Mouse (Mus musculus) small intestine, adult 2 months (tissue): ENCODE data around the gene Olfr461. TPM values are rescaled to one million over a fixed set of nuclear protein-coding genes. Genes with fewer than 3 reads are reported as not detected.
"Not testable (repeated sequence)": the region's sequence is repeated elsewhere in the genome, so short reads cannot be mapped to it uniquely, and the experiment has no call there.

Experiments
- H3K27ac ChIP-seq: fragments of 200-500 bp; 2 replicates; pipeline ENCODE4 v1.5.1; 2012; ENCODE audit warnings: low read depth, low read length, control low read depth, inconsistent platforms; ENCODE audit not compliant: insufficient read depth
- H3K27me3 ChIP-seq: fragments of 200-500 bp; 2 replicates; pipeline ENCODE4 v1.6.1; 2012; ENCODE audit warnings: mild to moderate bottlenecking, moderate library complexity, low read length, inconsistent platforms; ENCODE audit not compliant: control insufficient read depth, insufficient read depth
- H3K36me3 ChIP-seq: fragments of 200-500 bp; 2 replicates; pipeline ENCODE4 v1.6.1; 2012; ENCODE audit warnings: mild to moderate bottlenecking, low read length, control low read depth, inconsistent platforms; ENCODE audit not compliant: control insufficient read depth, insufficient read depth
- H3K4me1 ChIP-seq: fragments of 200-500 bp; 2 replicates; pipeline ENCODE4 v1.6.1; 2012; ENCODE audit warnings: low read length, inconsistent platforms, mixed read lengths; ENCODE audit not compliant: control insufficient read depth, insufficient read depth, insufficient read length
- H3K4me3 ChIP-seq: fragments of 200-500 bp; 2 replicates; pipeline ENCODE4 v1.5.1; 2012; ENCODE audit warnings: low read depth, mild to moderate bottlenecking, control low read depth, inconsistent platforms, low read length, moderate library complexity
- CTCF ChIP-seq: fragments of 200-500 bp; IDR thresholded peaks from 2 replicates; pipeline ENCODE4 v1.5.1; 2012; ENCODE audit warnings: low read depth, mild to moderate bottlenecking, control low read depth, inconsistent platforms, low read length, moderate library complexity, mixed read lengths; ENCODE audit not compliant: insufficient replicate concordance, insufficient read length; ENCODE audit errors: extremely low read depth
- POLR2A ChIP-seq: fragments of 200-500 bp; IDR thresholded peaks from 2 replicates; pipeline ENCODE4 v1.6.1; 2012; ENCODE audit warnings: low read depth, mild to moderate bottlenecking, control low read depth, inconsistent platforms, low read length, moderate library complexity
- WGBS: fragments of 180-500 bp; shearing (Covaris S2); methylation state at CpG from one replicate; pipeline ENCODE4 v1.1.7; 2018; 5-methylcytosine and 5-hydroxymethylcytosine counted together
- polyA plus RNA-seq: library from polyadenylated mRNA; depleted of rRNA; stranded (reverse); fragments of >200 nt; gene quantifications from 2 replicates; pipeline ENCODE4 v1.2.3, GENCODE M21; 2012; rRNA removed

The Olfr461 gene
- polyA plus RNA-seq = not detected in 2 replicates

- Histone ChIP-seq H3K36me3 (no peaks in the 10 kb centered on the region), H3K27me3 (no peaks in the 10 kb centered on the region), H3K27ac (no peak within 1 kb of the TSS), H3K4me3 (no peak within 1 kb of the TSS), H3K4me1 (no peaks in the 10 kb centered on the region)
- 87% methylated on average over 2 of the region's 2 CpGs for WGBS
- no peak for TF ChIP-seq CTCF
- no peak for TF ChIP-seq POLR2A
Observed at GRCm38 (mm10) chr6:40554950-40555349, at the start of gene Olfr461. Olfr461 (minus strand) TSS chr6:40555050.

- 52% methylated on average over 4 of the region's 4 CpGs for WGBS
Observed at GRCm38 (mm10) chr6:40598546-40598945, 43.7 kb upstream of the Olfr461 start.

GRCm38 (mm10) chr6:40594804-40595550 lies 40.1 kb upstream of the Olfr461 start:
- Histone ChIP-seq H3K27me3 (no peaks in the 10 kb centered on the region), H3K27ac (no peak overlapping the region), H3K36me3 (no peaks in the 10 kb centered on the region), H3K4me3 (no peak overlapping the region), H3K4me1 (no peaks in the 10 kb centered on the region)
- WGBS = 56% methylated on average over 3 of the region's 3 CpGs
- TF ChIP-seq CTCF = no peak
- no peak for TF ChIP-seq POLR2A

More at GRCm38 (mm10) chr6:40598546-40598945, 43.7 kb upstream of the Olfr461 start:
- H3K36me3 ChIP-seq, H3K27me3 ChIP-seq, H3K27ac ChIP-seq, H3K4me1 ChIP-seq, H3K4me3 ChIP-seq: not testable (repeated sequence)

GRCm38 (mm10) chr6:40588346-40588745 lies 33.5 kb upstream of the Olfr461 start:
- no peaks in the 10 kb centered on the region for H3K27me3 ChIP-seq
- H3K4me1 ChIP-seq = no peaks in the 10 kb centered on the region
- no peaks in the 10 kb centered on the region for H3K36me3 ChIP-seq
- TF ChIP-seq CTCF (no peak), POLR2A (no peak)
- no peak overlapping the region for H3K27ac ChIP-seq
- WGBS = 94% methylated on average over 2 of the region's 2 CpGs
- no peak overlapping the region for H3K4me3 ChIP-seq

GRCm38 (mm10) chr6:40585645-40586044 lies 30.8 kb upstream of the Olfr461 start, which contains the start of gene Clec5a:
Clec5a (minus strand) TSS chr6:40585821.
- no peaks in the 10 kb centered on the region for H3K4me1 ChIP-seq
- no peaks in the 10 kb centered on the region for H3K27me3 ChIP-seq
- H3K36me3 ChIP-seq = no peaks in the 10 kb centered on the region
- H3K27ac ChIP-seq = no peak within 1 kb of the TSS
- no peak for TF ChIP-seq POLR2A
- TF ChIP-seq CTCF = no peak
- no peak within 1 kb of the TSS for H3K4me3 ChIP-seq
- WGBS = 67% methylated on average over 5 of the region's 5 CpGs

GRCm38 (mm10) chr6:40584336-40584735 lies 29.5 kb upstream of the Olfr461 start:
- no peaks in the 10 kb centered on the region for H3K27me3 ChIP-seq
- no peaks in the 10 kb centered on the region for H3K4me1 ChIP-seq
- no peak overlapping the region for H3K27ac ChIP-seq
- H3K36me3 ChIP-seq = no peaks in the 10 kb centered on the region
- 74% methylated on average over 6 of the region's 6 CpGs for WGBS
- no peak for TF ChIP-seq POLR2A
- no peak for TF ChIP-seq CTCF
- no peak overlapping the region for H3K4me3 ChIP-seq

GRCm38 (mm10) chr6:40576305-40576704 lies 21.5 kb upstream of the Olfr461 start:
- Histone ChIP-seq H3K4me1 (no peaks in the 10 kb centered on the region), H3K36me3 (no peaks in the 10 kb centered on the region), H3K4me3 (no peak overlapping the region), H3K27me3 (no peaks in the 10 kb centered on the region), H3K27ac (no peak overlapping the region)
- TF ChIP-seq CTCF (no peak), POLR2A (no peak)
- WGBS = 56% methylated on average over 1 of the region's 1 CpGs

GRCm38 (mm10) chr6:40573618-40574017 lies 18.8 kb upstream of the Olfr461 start:
- no peak overlapping the region for H3K27ac ChIP-seq
- no peak overlapping the region for H3K4me3 ChIP-seq
- TF ChIP-seq POLR2A (no peak), CTCF (no peak)
- WGBS = 72% methylated on average over 3 of the region's 3 CpGs
- no peaks in the 10 kb centered on the region for H3K4me1 ChIP-seq
- H3K27me3 ChIP-seq = no peaks in the 10 kb centered on the region
- H3K36me3 ChIP-seq = no peaks in the 10 kb centered on the region
